Mouse (Mus musculus) naive thymus-derived CD4-positive, alpha-beta T cell, adult 5 months (primary cell): Measurements from ENCODE around the gene Prl2c3. TPM values are rescaled to one million over a fixed set of nuclear protein-coding genes. Genes with fewer than 3 reads are reported as not detected.

ENCODE experiments used
- polyA plus RNA-seq: library from polyadenylated mRNA; unstranded; fragments of 100-300 nt; shearing (Covaris generic); gene quantifications from one replicate; pipeline ENCODE4 v1.2.1, GENCODE M21; 2017

The Prl2c3 gene
- not detected for polyA plus RNA-seq

DNA sequence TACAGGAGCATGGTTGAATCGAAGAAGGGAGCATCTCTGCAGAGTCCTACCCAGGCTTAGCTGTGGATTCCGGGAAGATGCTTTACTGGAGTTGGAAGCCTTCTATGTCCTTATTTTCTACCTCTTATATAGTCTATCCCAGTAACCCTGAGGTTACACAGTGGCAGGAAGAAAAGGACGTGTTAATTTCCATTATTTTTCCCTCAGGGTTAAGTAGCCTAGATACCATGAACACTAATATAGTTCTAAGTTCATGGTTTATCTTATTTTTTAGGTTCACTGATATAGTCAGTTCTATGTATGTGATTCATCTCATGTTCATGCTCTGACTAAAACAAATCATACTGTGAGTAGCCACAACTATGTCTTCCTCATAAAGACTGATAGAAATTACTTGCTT, at the start of gene Prl2c3:
TSS of gene Prl2c3 (minus strand) at position 101 of the 400 bp plus-strand sequence.

Other genes starting within 250 kb of the Prl2c3 start
- gene Ero1lb, start 234.2 kb downstream of the Prl2c3 start, polyA plus RNA-seq: 25.0 TPM
- gene Prl2c2, start 205.3 kb upstream of the Prl2c3 start, polyA plus RNA-seq: not detected